Mouse (Mus musculus) kidney, adult 2 months (tissue): ENCODE measurements around the gene Gm17581.

Source experiments
- CTCF ChIP-seq: fragments of 200-500 bp; conservative IDR thresholded peaks from 2 replicates; pipeline ENCODE4 v1.5.1; 2011; ENCODE audit warnings: low read depth, mild to moderate bottlenecking, control low read depth, low read length, moderate library complexity, mixed read lengths; ENCODE audit not compliant: insufficient read depth, insufficient read length
- POLR2A ChIP-seq: fragments of 200-500 bp; IDR thresholded peaks from one replicate; pipeline ENCODE4 v1.6.1; 2011; ENCODE audit warnings: low read depth, low read length, control low read depth

DNA sequence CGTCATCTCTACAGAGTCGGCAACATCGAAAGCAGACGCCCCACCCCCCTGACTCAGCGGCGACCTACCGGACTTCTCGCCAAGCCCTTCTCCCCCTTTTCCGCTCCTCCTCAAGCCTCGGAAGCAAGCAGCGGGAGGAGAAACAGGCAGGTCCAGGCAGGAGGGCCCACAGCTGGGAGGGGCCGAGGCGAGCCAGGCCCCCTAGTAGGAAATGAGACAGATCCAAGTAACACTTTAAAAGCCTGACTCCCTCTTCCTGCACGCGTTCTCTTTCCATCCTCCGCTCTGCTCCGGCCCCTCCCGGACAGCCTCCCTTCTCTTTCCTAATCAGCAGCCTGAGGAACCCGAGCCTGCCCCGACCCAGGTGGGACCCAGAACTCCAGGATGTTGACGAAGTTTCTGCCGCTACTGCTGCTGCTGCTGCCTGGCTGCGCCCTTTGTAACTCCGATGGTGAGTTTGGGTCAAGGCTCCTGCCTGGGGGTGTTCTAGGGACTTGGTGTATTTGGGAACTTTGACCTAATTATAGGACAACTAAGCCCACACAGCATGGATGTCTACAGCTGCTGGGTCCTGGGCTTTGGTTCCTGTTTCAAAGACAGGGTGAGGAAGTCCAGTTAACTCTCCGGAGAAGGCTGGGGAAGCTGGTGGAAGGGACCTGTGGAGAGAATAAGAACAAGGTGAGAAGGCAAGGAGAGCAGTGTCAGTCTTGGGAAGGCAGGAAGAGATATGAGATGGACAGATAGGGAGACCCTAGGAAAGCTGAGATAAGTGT is 15.5 kb upstream of the Gm17581 start, which contains the start of gene Procr:
- TF ChIP-seq CTCF = no peak
- TF ChIP-seq POLR2A = no peak
